Mouse (Mus musculus): ENCODE results near the gene Arhgef11.

DNA sequence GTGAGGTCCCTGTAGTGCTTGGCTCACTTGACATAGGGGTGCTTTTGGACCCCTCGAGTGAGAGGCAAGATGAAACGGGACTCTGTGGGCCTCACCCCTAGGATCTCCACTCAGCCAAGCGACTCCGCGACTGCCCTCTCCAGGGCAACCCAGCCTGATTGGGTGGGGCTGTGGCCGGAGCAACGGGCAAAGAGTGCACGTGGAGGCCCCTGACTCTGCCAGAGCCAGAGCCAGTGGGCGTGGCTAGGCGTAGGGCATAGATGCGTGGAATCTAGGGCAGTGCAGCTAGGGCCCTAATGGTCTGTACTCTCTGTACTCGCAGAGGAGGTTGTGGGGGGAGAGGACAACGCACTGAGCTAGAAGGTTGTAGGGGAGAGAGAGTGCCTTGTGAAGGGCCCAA lies 131.1 kb downstream of the Arhgef11 start, which contains the start of gene Lrrc71:
- no peak for TF ChIP-seq CTCF (IDR thresholded peaks at IDR 0.05; ENCODE audit: low read depth)
- no peak for TF ChIP-seq EP300 (optimal IDR thresholded peaks at IDR 0.05)

Measured in stomach, postnatal 0 days (tissue).